Mouse (Mus musculus) cerebellum, adult 2 months (tissue): Measurements from ENCODE around the gene Wnt11.

Experiments
- CTCF ChIP-seq: fragments of 200-500 bp; IDR thresholded peaks from 2 replicates; pipeline ENCODE4 v1.5.1; 2011; ENCODE audit warnings: low read depth, mild to moderate bottlenecking, control low read depth, low read length, moderate library complexity, borderline replicate concordance; ENCODE audit not compliant: insufficient read depth
- POLR2A ChIP-seq: fragments of 200-500 bp; IDR thresholded peaks from 2 replicates; pipeline ENCODE4 v1.6.1; 2011; ENCODE audit warnings: low read length, control low read depth, borderline replicate concordance; ENCODE audit not compliant: insufficient read depth

- TF ChIP-seq POLR2A: no peak
- no peak for TF ChIP-seq CTCF
Measured at GRCm38 (mm10) chr7:98879176-98879575, 44.3 kb downstream of the Wnt11 start.
